ENCODE assay signal across 11 mouse cellular contexts in genomic region chr5:46445122-46445521, GRCm38 (mm10).
DNase-seq lines count a peak whose midpoint lies in the region; ATAC-seq and TF ChIP-seq lines count a peak whose summit lies in the region.
"Had no signal": no experiment of that assay in that cellular context is flagged by ENCODE, and none has a peak within 500 bp of the region (broad histone marks: within the 10 kb centered on the region; RNA-seq: fewer than 3 reads in every experiment).

No protein-coding gene starts in this region.

- WGBS in forebrain, embryonic 13.5 days = 20% methylated on average over 7 of the region's 7 CpGs
- 22% methylated on average over 7 of the region's 7 CpGs for WGBS in forebrain, postnatal 0 days
- WGBS in midbrain, embryonic 11.5 days = 29% methylated on average over 7 of the region's 7 CpGs

- TF ChIP-seq CTCF in forebrain, postnatal 0 days (IDR thresholded peaks at IDR 0.05; ENCODE audit: low read depth) = no peak

- no peak overlapping the region for H3K9ac ChIP-seq in forebrain, embryonic 13.5 days
- no peak overlapping the region for H3K9ac ChIP-seq in forebrain, postnatal 0 days
- no peak overlapping the region for H3K9ac ChIP-seq in midbrain, embryonic 11.5 days (ENCODE audit: low read length)
- H3K9ac ChIP-seq: limb, embryonic 15.5 days had no signal

- 0 out of 2 replicates have a peak overlapping the region, but pooled peaks have one; percentile 12 for H3K4me2 ChIP-seq in forebrain, embryonic 13.5 days
- no peak overlapping the region for H3K4me2 ChIP-seq in forebrain, postnatal 0 days (ENCODE audit: low read depth)
- H3K4me2 ChIP-seq in midbrain, embryonic 11.5 days = no peak overlapping the region
- H3K4me2 ChIP-seq: limb, embryonic 15.5 days had no signal

- H3K27ac ChIP-seq in forebrain, embryonic 13.5 days = no peak overlapping the region
- no peak overlapping the region for H3K27ac ChIP-seq in forebrain, postnatal 0 days (ENCODE audit: low read depth, low read length)
- no peak overlapping the region for H3K27ac ChIP-seq in midbrain, embryonic 11.5 days (ENCODE audit: low read depth, low read length)
- H3K27ac ChIP-seq: limb, embryonic 15.5 days had no signal

- peaks cover 30% of the 10 kb centered on the region for H3K4me1 ChIP-seq in forebrain, embryonic 13.5 days
- H3K4me1 ChIP-seq in forebrain, postnatal 0 days (ENCODE audit: insufficient read depth) = peaks cover 11% of the 10 kb centered on the region; the same call in 1 of the 2 replicates
- no peaks in the 10 kb centered on the region; the same call in none of the 2 replicates for H3K4me1 ChIP-seq in midbrain, embryonic 11.5 days (ENCODE audit: control insufficient read depth, insufficient read depth, low read length)

- H3K27me3 ChIP-seq in forebrain, embryonic 13.5 days = no peaks in the 10 kb centered on the region
- H3K27me3 ChIP-seq in forebrain, postnatal 0 days (ENCODE audit: insufficient read depth, low read length) = no peaks in the 10 kb centered on the region
- H3K27me3 ChIP-seq in midbrain, embryonic 11.5 days (ENCODE audit: control insufficient read depth, insufficient read depth, low read length) = no peaks in the 10 kb centered on the region
- H3K27me3 ChIP-seq: limb, embryonic 15.5 days had no signal

- intact Hi-C loops in left cerebral cortex, postnatal 25 days (cut with DNase I) = loop anchor here (10.0 kb wide), 1 partner anchor 1690 kb away; no protein-coding TSS in a partner anchor

- H3K9me3 ChIP-seq in forebrain, embryonic 13.5 days (replicated peaks) = no peaks in the 10 kb centered on the region
- no peaks in the 10 kb centered on the region for H3K9me3 ChIP-seq in forebrain, postnatal 0 days (ENCODE audit: low read length)
- no peaks in the 10 kb centered on the region for H3K9me3 ChIP-seq in midbrain, embryonic 11.5 days (ENCODE audit: control insufficient read depth, low read length)
- H3K9me3 ChIP-seq: limb, embryonic 15.5 days had no signal

- ATAC-seq in forebrain, embryonic 13.5 days = no peak; the same call in 1 of the 2 replicates
- ATAC-seq in forebrain, postnatal 0 days = no peak
- ATAC-seq in midbrain, embryonic 11.5 days (ENCODE audit: low FRiP score) = peak; percentile 73
- ATAC-seq in monocyte, adult 5-6 weeks (replicated peaks; ENCODE audit: insufficient number of reproducible peaks, low FRiP score, low TSS enrichment, poor library complexity, severe bottlenecking) = no peak

- no peak overlapping the region for H3K4me3 ChIP-seq in forebrain, embryonic 13.5 days
- H3K4me3 ChIP-seq in forebrain, postnatal 0 days (ENCODE audit: low read depth, low read length) = no peak overlapping the region
- H3K4me3 ChIP-seq in midbrain, embryonic 11.5 days (ENCODE audit: low read depth, low read length) = no peak overlapping the region
- H3K4me3 ChIP-seq: limb, embryonic 15.5 days had no signal

- no peak for DNase-seq in forebrain, postnatal 0 days
- peak; percentile 38 for DNase-seq in retina, postnatal 1 day
- DNase-seq in retina, embryonic 14.5 days (ENCODE audit: low spot score) = no peak
- no peak for DNase-seq in midbrain, embryonic 11.5 days (ENCODE audit: low spot score, missing footprints)
- no peak for DNase-seq in left cerebral cortex, postnatal 25 days (ENCODE audit: low spot score in 2 of 2)
- no peak for DNase-seq in frontal cortex, adult 2 months (ENCODE audit: extremely low spot score in 1 of 2, low spot score in 1 of 2)
- DNase-seq: gastrocnemius, postnatal 10 days; thymus, postnatal 14 days had no signal

- H3K36me3 ChIP-seq in forebrain, embryonic 13.5 days (ENCODE audit: poor library complexity, severe bottlenecking) = no peaks in the 10 kb centered on the region
- no peaks in the 10 kb centered on the region for H3K36me3 ChIP-seq in forebrain, postnatal 0 days (ENCODE audit: insufficient read depth)
- H3K36me3 ChIP-seq in midbrain, embryonic 11.5 days (ENCODE audit: control insufficient read depth, insufficient read depth, low read length) = no peaks in the 10 kb centered on the region
- H3K36me3 ChIP-seq: limb, embryonic 15.5 days had no signal
